Mouse (Mus musculus) liver, embryonic 14.5 days (tissue): ENCODE results near the gene Osbpl6.

Experiments used
- CTCF ChIP-seq: IDR thresholded peaks from 2 replicates; pipeline ENCODE4 v1.5.1; 2016; ENCODE audit warnings: antibody characterized with exemption, low read depth, control low read depth
- EP300 ChIP-seq: IDR thresholded peaks from 2 replicates; pipeline ENCODE4 v1.6.1; 2016; ENCODE audit warnings: antibody characterized with exemption, low read depth

DNA sequence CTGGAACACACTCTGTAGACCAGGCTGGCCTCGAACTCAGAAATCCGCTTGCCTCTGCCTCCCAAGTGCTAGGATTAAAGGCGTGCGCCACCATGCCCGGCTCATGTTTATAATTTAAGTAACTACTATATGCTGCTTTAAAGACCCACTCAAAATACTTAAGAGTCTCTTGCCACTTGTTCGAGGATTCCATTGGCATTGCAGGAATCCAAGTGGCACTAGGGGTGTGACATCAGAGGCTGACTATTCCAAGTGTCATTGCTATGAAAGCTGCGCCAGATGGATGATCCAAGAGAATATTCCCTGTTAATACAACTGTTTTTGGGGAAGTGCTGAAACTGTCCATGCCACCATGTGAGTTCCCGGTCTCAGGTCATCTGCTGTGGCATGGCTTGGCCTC is 83.9 kb downstream of the Osbpl6 start:
- TF ChIP-seq EP300 (no peak), CTCF (no peak)
